Mouse (Mus musculus): ENCODE measurements around the gene Spryd4.
"Not testable (repeated sequence)": the region's sequence is repeated elsewhere in the genome, so short reads cannot be mapped to it uniquely, and the experiment has no call there.

Gene Spryd4

GRCm38 (mm10) chr10:128211390-128212108, at the start of gene Spryd4:
Gene Spryd4 (minus strand): TSS chr10:128211807.
- no peak for DNase-seq (ENCODE audit: low read depth, low spot score)

- not testable (repeated sequence) for DNase-seq (ENCODE audit: low read depth, low spot score)
Observed at GRCm38 (mm10) chr10:128260376-128260775, 48.8 kb upstream of the Spryd4 start.

GRCm38 (mm10) chr10:128259946-128260345, 48.3 kb upstream of the Spryd4 start:
- DNase-seq (ENCODE audit: low read depth, low spot score), result no peak

- no peak for DNase-seq (ENCODE audit: low read depth, low spot score)
Observed at GRCm38 (mm10) chr10:128258953-128259352, 47.3 kb upstream of the Spryd4 start.

- no peak for DNase-seq (ENCODE audit: low read depth, low spot score)
Observed at GRCm38 (mm10) chr10:128256328-128256727, 44.7 kb upstream of the Spryd4 start.

GRCm38 (mm10) chr10:128255925-128256324, 44.3 kb upstream of the Spryd4 start:
- DNase-seq (ENCODE audit: low read depth, low spot score), result no peak

- no peak for DNase-seq (ENCODE audit: low read depth, low spot score)
Observed at GRCm38 (mm10) chr10:128253677-128254255, 42.2 kb upstream of the Spryd4 start, which contains the start of gene Apon. Gene Apon (plus strand): TSS chr10:128254096.

GRCm38 (mm10) chr10:128250565-128250964, 39.0 kb upstream of the Spryd4 start:
- no peak for DNase-seq (ENCODE audit: low read depth, low spot score)

- DNase-seq (ENCODE audit: low read depth, low spot score), result no peak
Observed at GRCm38 (mm10) chr10:128247020-128247732, 35.6 kb upstream of the Spryd4 start.

GRCm38 (mm10) chr10:128244121-128244520, 32.5 kb upstream of the Spryd4 start:
- DNase-seq (ENCODE audit: low read depth, low spot score), result no peak

GRCm38 (mm10) chr10:128243252-128243651, 31.6 kb upstream of the Spryd4 start:
- DNase-seq (ENCODE audit: low read depth, low spot score), result no peak

- DNase-seq (ENCODE audit: low read depth, low spot score), result no peak
Observed at GRCm38 (mm10) chr10:128240131-128240530, 28.5 kb upstream of the Spryd4 start.

- no peak for DNase-seq (ENCODE audit: low read depth, low spot score)
Observed at GRCm38 (mm10) chr10:128239140-128239539, 27.5 kb upstream of the Spryd4 start.

GRCm38 (mm10) chr10:128237807-128238480, 26.3 kb upstream of the Spryd4 start:
- DNase-seq (ENCODE audit: low read depth, low spot score), result no peak

GRCm38 (mm10) chr10:128236321-128236720, 24.7 kb upstream of the Spryd4 start:
- DNase-seq (ENCODE audit: low read depth, low spot score), result peak; percentile 23

- peak; percentile 53 for DNase-seq (ENCODE audit: low read depth, low spot score)
Observed at GRCm38 (mm10) chr10:128232420-128232985, 20.9 kb upstream of the Spryd4 start.

- peak; percentile 64 for DNase-seq (ENCODE audit: low read depth, low spot score)
Observed at GRCm38 (mm10) chr10:128231697-128232419, 20.3 kb upstream of the Spryd4 start, which contains the start of gene Timeless. Gene Timeless (plus strand): TSS chr10:128232065.

- no peak for DNase-seq (ENCODE audit: low read depth, low spot score)
Observed at GRCm38 (mm10) chr10:128231146-128231545, 19.5 kb upstream of the Spryd4 start.

GRCm38 (mm10) chr10:128230582-128230981, 19.0 kb upstream of the Spryd4 start:
- no peak for DNase-seq (ENCODE audit: low read depth, low spot score)

GRCm38 (mm10) chr10:128228009-128228408, 16.4 kb upstream of the Spryd4 start:
- DNase-seq (ENCODE audit: low read depth, low spot score), result no peak

GRCm38 (mm10) chr10:128227592-128227991, 16.0 kb upstream of the Spryd4 start:
- no peak for DNase-seq (ENCODE audit: low read depth, low spot score)
